Mouse (Mus musculus) MEL (cell line): ENCODE measurements around the gene Slc4a2. TPM values are rescaled to one million over a fixed set of nuclear protein-coding genes. Genes with fewer than 3 reads are reported as not detected.

Experiments used
- DNase-seq: peaks from one replicate; pipeline ENCODE4 v3.0.0; 2011; ENCODE audit warnings: low read depth, low spot score
- H3K27ac ChIP-seq: 2 replicates; pipeline ENCODE4 v1.5.1; 2012; ENCODE audit warnings: low read depth, mild to moderate bottlenecking, control low read depth, low read length, moderate library complexity; ENCODE audit not compliant: control insufficient read depth
- H3K27me3 ChIP-seq, 2 experiments: fragments of 150-350 bp in 1 of 2; sonication (generic) in 1 of 2; 2 replicates each; pipeline ENCODE4 v1.6.1; 2012; ENCODE audit warnings: low read length in 2 of 2, mild to moderate bottlenecking in 2 of 2, improper control_type of control experiment in 1 of 2, moderate library complexity in 1 of 2; ENCODE audit not compliant: insufficient read depth in 2 of 2, control insufficient read depth in 1 of 2
- H3K36me3 ChIP-seq, 2 experiments: 2 replicates each; pipeline ENCODE4 v1.6.1; 2012 to 2014; ENCODE audit warnings: low read length in 2 of 2, improper control_type of control experiment in 1 of 2, inconsistent platforms in 1 of 2, mild to moderate bottlenecking in 1 of 2; ENCODE audit not compliant: insufficient read depth in 2 of 2, control insufficient read depth in 1 of 2
- H3K4me1 ChIP-seq, 2 experiments: fragments of 150-350 bp in 1 of 2; sonication (generic) in 1 of 2; 2 replicates each; pipeline ENCODE4 v1.6.1; 2012; ENCODE audit warnings: low read length in 2 of 2, improper control_type of control experiment in 1 of 2, mild to moderate bottlenecking in 1 of 2; ENCODE audit not compliant: insufficient read depth in 2 of 2, control insufficient read depth in 1 of 2
- H3K4me3 ChIP-seq, 2 experiments: fragments of 150-350 bp in 1 of 2; sonication (generic) in 1 of 2; 2 replicates each; pipeline ENCODE4 v1.5.1; 2012; ENCODE audit warnings: low read depth in 2 of 2, low read length in 2 of 2, mild to moderate bottlenecking in 2 of 2, moderate library complexity in 2 of 2, control low read depth in 1 of 2, improper control_type of control experiment in 1 of 2; ENCODE audit not compliant: control insufficient read depth in 1 of 2, insufficient read depth in 1 of 2
- H3K79me2 ChIP-seq: 2 replicates; pipeline ENCODE4 v1.6.1; 2012; ENCODE audit warnings: mild to moderate bottlenecking, low read length, moderate library complexity; ENCODE audit not compliant: control insufficient read depth, poor library complexity, insufficient read depth
- H3K9ac ChIP-seq: 2 replicates; pipeline ENCODE4 v1.6.1; 2012; ENCODE audit warnings: low read depth, mild to moderate bottlenecking, control low read depth, low read length, moderate library complexity; ENCODE audit not compliant: control insufficient read depth, poor library complexity, severe bottlenecking
- H3K9me3 ChIP-seq: fragments of 150-350 bp; sonication (generic); replicated peaks from 2 replicates; pipeline ENCODE4 v1.6.1; 2012; ENCODE audit warnings: mild to moderate bottlenecking, low read length, improper control_type of control experiment, moderate library complexity; ENCODE audit not compliant: insufficient read depth
- HCFC1 ChIP-seq: IDR thresholded peaks from 2 replicates; pipeline ENCODE4 v1.6.1; 2012; ENCODE audit warnings: low read depth, mild to moderate bottlenecking, inconsistent platforms, low read length, improper control_type of control experiment, moderate library complexity
- JUND ChIP-seq: IDR thresholded peaks from 2 replicates; pipeline ENCODE4 v1.6.1; 2011; ENCODE audit warnings: low read depth, mild to moderate bottlenecking, improper control_type of control experiment, low read length
- MAFK ChIP-seq: IDR thresholded peaks from 2 replicates; pipeline ENCODE4 v1.6.1; 2011; ENCODE audit warnings: low read depth, mild to moderate bottlenecking, low read length, improper control_type of control experiment, borderline replicate concordance
- MAX ChIP-seq: IDR thresholded peaks from 2 replicates; pipeline ENCODE4 v1.6.1; 2011; ENCODE audit warnings: low read length, improper control_type of control experiment
- MXI1 ChIP-seq: IDR thresholded peaks from 2 replicates; pipeline ENCODE4 v1.6.1; 2011; ENCODE audit warnings: mild to moderate bottlenecking, low read depth, low read length, improper control_type of control experiment
- MYB ChIP-seq: IDR thresholded peaks from 2 replicates; pipeline ENCODE4 v1.6.1; 2011; ENCODE audit warnings: mild to moderate bottlenecking, low read depth, low read length, improper control_type of control experiment
- MYC ChIP-seq: IDR thresholded peaks from 2 replicates; pipeline ENCODE4 v1.6.1; 2011; ENCODE audit warnings: low read depth, mild to moderate bottlenecking, low read length, improper control_type of control experiment, moderate library complexity
- POLR2A ChIP-seq, 2 experiments: IDR thresholded peaks; 2 replicates each; pipeline ENCODE4 v1.6.1; 2011 to 2012; ENCODE audit warnings: low read length in 2 of 2, mild to moderate bottlenecking in 2 of 2, control low read depth in 1 of 2, improper control_type of control experiment in 1 of 2, low read depth in 1 of 2, moderate library complexity in 1 of 2; ENCODE audit not compliant: control insufficient read depth in 1 of 2, insufficient read depth in 1 of 2, poor library complexity in 1 of 2
- RAD21 ChIP-seq: IDR thresholded peaks from 2 replicates; pipeline ENCODE4 v1.6.1; 2011; ENCODE audit warnings: mild to moderate bottlenecking, low read depth, low read length, improper control_type of control experiment
- SIN3A ChIP-seq: IDR thresholded peaks from 2 replicates; pipeline ENCODE4 v1.6.1; 2012; ENCODE audit warnings: low read length, improper control_type of control experiment, inconsistent platforms
- UBTF ChIP-seq: IDR thresholded peaks from 2 replicates; pipeline ENCODE4 v1.6.1; 2012; ENCODE audit warnings: low read depth, mild to moderate bottlenecking, inconsistent platforms, low read length, improper control_type of control experiment, moderate library complexity, borderline replicate concordance; ENCODE audit not compliant: insufficient read depth
- ZKSCAN1 ChIP-seq: IDR thresholded peaks from 2 replicates; pipeline ENCODE4 v1.6.1; 2012; ENCODE audit warnings: low read depth, mild to moderate bottlenecking, inconsistent platforms, low read length, improper control_type of control experiment, moderate library complexity
- polyA plus RNA-seq, 2 experiments: library from polyadenylated mRNA; stranded (reverse) in 1 of 2; unstranded in 1 of 2; fragments of >175 nt in 1 of 2; fragments of >200 nt in 1 of 2; gene quantifications; 2 replicates each; pipeline versions ENCODE4 v1.2.1 to v1.2.4; 2012; ENCODE audit warnings: low replicate concordance in 2 of 2, low read depth in 1 of 2; ENCODE audit not compliant: insufficient read length in 2 of 2, insufficient read depth in 1 of 2, missing spikeins in 1 of 2
- total RNA-seq: library from RNA; depleted of rRNA; stranded (reverse); fragments of 300-350 nt; gene quantifications from 2 replicates; pipeline ENCODE4 v1.2.3, GENCODE M21; 2012

Gene Slc4a2
- total and polyA plus RNA-seq, 3 experiments, result 20.9 to 56.3 TPM; not detected in 1

DNA sequence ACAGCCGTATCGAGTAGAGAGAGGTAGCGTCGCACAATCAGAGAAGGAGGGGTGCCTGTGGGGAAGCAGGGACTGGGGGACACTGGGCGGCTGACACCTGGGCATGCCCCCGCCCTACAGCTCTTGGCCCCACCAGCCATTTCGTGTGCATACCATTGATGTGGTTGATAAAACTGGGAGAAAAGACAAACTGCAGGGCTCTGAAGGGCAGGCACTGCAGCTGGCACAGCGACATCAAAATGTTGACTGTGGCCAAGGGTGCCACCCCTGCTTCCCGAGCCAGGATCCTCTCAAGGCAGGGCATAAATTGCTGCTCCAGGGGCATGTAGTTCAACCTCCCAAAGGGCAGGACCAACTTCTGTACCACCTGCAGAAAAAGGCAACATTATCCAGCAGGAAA is 18.4 kb downstream of the Slc4a2 start:
- peaks cover 5 to 12% of the 10 kb centered on the region in 2 experiments for H3K4me1 ChIP-seq
- H3K36me3 ChIP-seq, result peaks cover 0 to 10% of the 10 kb centered on the region in 2 experiments; a peak in 3 of 4 replicates
- no peaks in the 10 kb centered on the region for H3K9me3 ChIP-seq
- no peak overlapping the region for H3K4me3 ChIP-seq
- no peak overlapping the region for H3K27ac ChIP-seq
- no peaks in the 10 kb centered on the region for H3K27me3 ChIP-seq
- TF ChIP-seq HCFC1 (no peak), MYB (no peak), UBTF (no peak), SIN3A (no peak), RAD21 (no peak), ZKSCAN1 (no peak), MAX (no peak), MYC (no peak), MXI1 (no peak)
- peaks cover 14% of the 10 kb centered on the region for H3K79me2 ChIP-seq
- no peak for DNase-seq
- no peak overlapping the region for H3K9ac ChIP-seq

DNA sequence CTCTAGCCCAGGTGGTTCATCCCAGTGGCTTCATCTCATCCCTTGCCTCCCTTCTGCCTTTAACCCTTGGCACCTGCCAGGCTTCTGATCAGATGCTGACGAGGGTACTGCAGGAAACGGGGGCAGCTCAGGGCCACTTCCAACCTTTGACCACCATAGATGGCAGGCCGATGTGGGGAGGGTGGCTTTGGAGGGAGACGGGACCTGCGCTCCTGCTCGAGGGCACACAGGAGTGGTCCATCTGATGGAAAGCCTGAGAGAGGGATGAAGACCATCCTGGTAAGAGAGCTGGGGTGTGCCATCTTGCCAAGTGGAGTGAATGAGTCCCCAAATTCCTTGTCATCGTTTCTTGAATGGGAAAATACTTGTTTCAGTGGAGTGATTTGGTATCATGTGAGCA is 19.6 kb downstream of the Slc4a2 start:
- H3K9me3 ChIP-seq, result no peaks in the 10 kb centered on the region
- H3K27ac ChIP-seq, result no peak overlapping the region
- H3K79me2 ChIP-seq, result peaks cover 14% of the 10 kb centered on the region
- peaks cover 6 to 13% of the 10 kb centered on the region in 2 experiments for H3K4me1 ChIP-seq
- TF ChIP-seq POLR2A (IDR thresholded peaks at IDR 0.05; ENCODE audit: control insufficient read depth in 1 of 2, insufficient read depth in 1 of 2, low read depth in 1 of 2, low read length in 2 of 2, poor library complexity in 1 of 2), result 0 out of 4 replicates have a peak, but pooled peaks of 1 of the 2 experiments have one; percentile 7
- TF ChIP-seq JUND, result no peak
- TF ChIP-seq, all 39 proteins: peak for 1
- H3K4me3 ChIP-seq, result no peak overlapping the region
- no peak overlapping the region for H3K9ac ChIP-seq
- H3K27me3 ChIP-seq, result no peaks in the 10 kb centered on the region
- no peak for DNase-seq
- peaks cover 0 to 13% of the 10 kb centered on the region in 2 experiments; a peak in 3 of 4 replicates for H3K36me3 ChIP-seq

DNA sequence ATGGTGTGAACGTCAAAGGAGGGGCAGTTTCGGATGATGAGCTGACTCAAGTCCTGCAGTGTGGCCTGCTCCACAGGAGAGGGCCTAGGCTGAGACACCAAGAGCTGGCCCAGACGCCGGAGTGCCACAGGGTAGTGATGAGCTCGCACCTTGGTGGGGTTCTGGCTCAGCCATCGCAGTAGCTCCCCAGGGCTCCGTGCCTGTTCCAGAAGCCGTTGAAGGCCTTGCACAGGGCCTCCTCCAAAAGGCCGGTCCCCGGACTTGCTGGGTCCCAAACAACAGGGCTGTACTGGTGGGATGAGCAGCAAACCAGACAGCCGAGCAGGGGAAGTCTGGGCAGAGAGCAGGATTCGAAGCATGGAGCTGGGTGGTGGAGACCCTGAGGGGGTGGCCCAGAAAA is 20.3 kb downstream of the Slc4a2 start:
- no peaks in the 10 kb centered on the region for H3K9me3 ChIP-seq
- peak overlapping the region; percentile 94 for H3K9ac ChIP-seq
- H3K27ac ChIP-seq, result no peak overlapping the region
- H3K4me1 ChIP-seq, result peaks cover 6 to 13% of the 10 kb centered on the region in 2 experiments
- TF ChIP-seq MAFK, result no peak
- H3K27me3 ChIP-seq, result no peaks in the 10 kb centered on the region
- H3K36me3 ChIP-seq, result peaks cover 0 to 17% of the 10 kb centered on the region in 2 experiments; a peak in 3 of 4 replicates
- peaks cover 14% of the 10 kb centered on the region for H3K79me2 ChIP-seq
- DNase-seq, result no peak
- peak overlapping the region; percentile 78 to 93 for H3K4me3 ChIP-seq
